Mouse (Mus musculus) G1E (cell line): Measurements from ENCODE around the gene Prtn3.

Source experiments
- CTCF ChIP-seq: IDR thresholded peaks from 2 replicates; pipeline ENCODE4 v1.5.1; 2012; ENCODE audit warnings: low read depth, low read length, inconsistent platforms, mixed read lengths
- GATA1 ChIP-seq: IDR thresholded peaks from 2 replicates; pipeline ENCODE4 v1.6.1; 2012; ENCODE audit warnings: borderline replicate concordance, low read length, inconsistent platforms, mixed read lengths
- POLR2AphosphoS5 ChIP-seq: IDR thresholded peaks from 2 replicates; pipeline ENCODE4 v1.6.1; 2012; ENCODE audit warnings: low read depth, low read length, inconsistent platforms; ENCODE audit not compliant: insufficient replicate concordance

DNA sequence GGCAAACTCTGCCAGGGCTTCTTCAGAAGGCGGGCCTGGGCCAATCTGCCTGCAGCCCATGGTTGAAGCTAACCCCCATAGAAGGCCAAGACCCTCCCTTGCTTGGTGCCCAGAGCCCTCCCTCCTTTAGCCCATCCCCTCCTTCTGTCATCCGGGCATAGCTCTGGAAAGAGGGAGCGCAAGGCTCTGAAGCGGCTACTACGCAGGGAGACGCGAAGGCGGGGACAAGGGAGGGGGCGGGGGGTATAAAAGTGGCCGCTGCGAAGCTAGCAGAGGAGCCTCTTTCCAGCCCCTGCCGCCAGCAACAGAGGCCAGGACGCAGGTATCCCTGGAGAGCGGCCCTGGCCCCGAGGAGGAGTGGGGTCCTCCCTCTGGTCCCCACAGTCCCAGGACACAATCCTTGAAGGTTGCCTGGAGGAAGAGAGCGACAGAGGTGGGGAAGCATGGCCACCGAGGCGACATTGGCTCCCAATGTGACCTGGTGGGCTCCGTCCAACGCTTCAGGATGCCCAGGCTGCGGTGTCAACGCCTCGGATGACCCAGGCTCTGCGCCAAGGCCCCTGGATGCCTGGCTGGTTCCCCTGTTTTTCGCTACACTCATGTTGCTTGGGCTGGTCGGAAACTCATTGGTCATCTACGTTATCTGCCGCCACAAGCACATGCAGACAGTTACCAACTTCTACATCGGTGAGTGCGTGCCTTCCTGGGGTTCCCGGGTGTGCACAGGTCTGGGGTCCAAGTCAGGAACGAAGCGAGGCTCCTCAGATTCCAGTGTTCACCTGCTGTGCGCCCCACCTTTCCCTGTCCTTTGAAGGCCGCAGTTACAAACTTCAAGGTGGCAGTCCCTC is 44.2 kb downstream of the Prtn3 start:
- TF ChIP-seq CTCF (no peak), GATA1 (no peak), POLR2AphosphoS5 (no peak)
